Mouse (Mus musculus) neural tube, postnatal 0 days (tissue): ENCODE data around the gene Slc25a45. TPM values are rescaled to one million over a fixed set of nuclear protein-coding genes. Genes with fewer than 3 reads are reported as not detected.

Experiments used
- polyA plus RNA-seq: library from polyadenylated mRNA; unstranded; fragments of >200 nt; fragmentation: Nextera tagmentation; extraction: Ambion mirVana; gene quantifications from 2 replicates; pipeline ENCODE4 v1.2.1, GENCODE M21; 2015

The Slc25a45 gene
- 2.9 TPM in 2 replicates for polyA plus RNA-seq

DNA sequence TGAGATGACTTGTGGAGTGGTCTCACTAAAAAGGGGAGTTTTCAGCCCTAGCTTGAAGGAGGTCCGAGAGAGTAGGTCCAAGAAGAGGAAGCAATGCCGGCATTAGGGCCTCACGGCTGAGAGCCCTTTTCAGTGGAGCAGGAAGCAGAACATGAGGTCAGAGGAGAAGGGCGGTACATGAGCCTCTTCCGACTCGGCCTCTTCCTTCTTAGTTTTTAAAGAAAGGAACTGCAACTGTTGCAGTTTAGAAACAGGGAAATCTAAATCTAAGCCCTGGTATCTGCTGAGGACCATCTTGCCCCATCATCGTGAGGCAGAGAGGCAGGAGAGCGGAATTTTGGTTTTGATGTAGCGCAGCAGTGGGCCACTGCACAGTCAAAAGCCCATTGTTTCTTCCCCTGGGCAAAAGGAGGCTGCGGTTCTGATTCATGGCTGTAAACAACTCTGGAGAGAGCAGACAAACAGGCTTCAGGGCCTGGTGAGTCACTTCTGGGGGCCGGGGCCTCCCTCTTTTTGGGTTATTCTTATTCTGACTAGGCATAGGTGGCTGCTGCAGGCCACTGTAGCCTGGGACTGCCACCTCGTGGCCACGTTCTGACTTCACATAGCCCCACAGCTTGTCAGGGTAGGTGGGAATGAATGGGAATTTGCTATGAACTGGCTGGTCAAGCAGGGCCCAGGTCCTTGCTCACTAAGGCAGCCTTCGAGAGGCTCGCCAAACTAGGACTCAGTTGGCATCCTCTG is at the start of gene Slc25a45:
TSS of gene Slc25a45 (plus strand) at position 191 of the 744 bp plus-strand sequence.

DNA sequence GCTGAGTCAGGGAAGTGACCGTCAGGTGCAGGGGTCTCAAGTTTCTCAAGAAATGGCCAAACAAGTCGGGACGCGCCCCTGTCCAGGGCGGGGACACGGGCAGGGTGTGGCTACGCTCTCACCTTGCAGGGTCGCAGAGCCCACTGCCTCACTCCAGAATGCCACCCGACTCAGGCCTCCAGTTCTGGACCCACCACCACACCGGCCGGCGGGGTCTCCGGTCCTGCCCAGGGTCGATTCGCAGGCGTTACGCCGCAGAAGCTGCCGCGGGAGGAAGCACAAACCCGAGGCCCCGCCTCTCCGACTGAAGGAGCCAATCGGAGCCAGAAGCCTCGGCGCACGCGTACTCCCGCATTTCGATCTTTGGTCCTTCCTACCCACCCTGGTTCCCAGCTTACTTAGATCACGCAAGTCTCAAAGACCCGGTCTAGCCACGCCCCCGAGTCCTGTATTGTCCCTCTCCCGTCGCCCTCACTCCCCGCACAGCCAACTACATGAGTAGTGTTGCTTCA is 2.6 kb upstream of the Slc25a45 start, which contains the start of gene Frmd8:
TSS of gene Frmd8 (minus strand) at position 306 of the 512 bp plus-strand sequence.

DNA sequence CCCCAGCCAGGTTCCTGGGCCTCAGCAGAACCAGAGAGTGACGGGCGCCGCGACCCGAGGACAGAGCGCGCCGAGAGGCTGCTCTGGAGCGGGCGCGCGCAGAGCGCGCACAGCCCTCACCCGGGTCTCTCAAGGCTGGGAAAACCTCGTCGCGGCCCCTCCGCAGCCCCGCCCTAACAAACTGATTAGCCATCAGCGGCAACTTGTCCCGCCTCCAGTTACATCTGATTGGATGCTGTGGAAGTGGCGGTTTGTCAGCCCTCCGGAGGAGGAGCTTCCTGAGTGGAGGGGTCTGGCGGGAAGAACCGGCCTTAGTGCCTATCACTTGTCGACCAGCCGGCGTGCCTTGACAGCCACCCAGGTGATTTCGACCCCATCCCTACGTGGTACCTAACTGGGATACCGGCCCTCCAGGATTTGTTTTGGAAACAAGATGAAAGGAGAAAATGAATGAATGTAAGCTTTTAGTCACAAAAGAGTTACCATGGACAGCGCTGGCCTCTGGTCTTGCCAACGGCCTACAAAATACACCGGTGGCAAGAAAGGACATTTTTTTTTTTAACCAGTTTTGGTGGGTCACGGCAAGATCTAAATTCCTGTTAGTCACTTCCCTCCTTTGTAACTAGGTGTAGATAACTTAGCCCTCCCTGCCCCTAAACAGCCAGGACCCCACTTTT is 16.5 kb downstream of the Slc25a45 start, which contains the start of gene Tigd3:
TSS of gene Tigd3 (minus strand) at position 148 of the 677 bp plus-strand sequence.

DNA sequence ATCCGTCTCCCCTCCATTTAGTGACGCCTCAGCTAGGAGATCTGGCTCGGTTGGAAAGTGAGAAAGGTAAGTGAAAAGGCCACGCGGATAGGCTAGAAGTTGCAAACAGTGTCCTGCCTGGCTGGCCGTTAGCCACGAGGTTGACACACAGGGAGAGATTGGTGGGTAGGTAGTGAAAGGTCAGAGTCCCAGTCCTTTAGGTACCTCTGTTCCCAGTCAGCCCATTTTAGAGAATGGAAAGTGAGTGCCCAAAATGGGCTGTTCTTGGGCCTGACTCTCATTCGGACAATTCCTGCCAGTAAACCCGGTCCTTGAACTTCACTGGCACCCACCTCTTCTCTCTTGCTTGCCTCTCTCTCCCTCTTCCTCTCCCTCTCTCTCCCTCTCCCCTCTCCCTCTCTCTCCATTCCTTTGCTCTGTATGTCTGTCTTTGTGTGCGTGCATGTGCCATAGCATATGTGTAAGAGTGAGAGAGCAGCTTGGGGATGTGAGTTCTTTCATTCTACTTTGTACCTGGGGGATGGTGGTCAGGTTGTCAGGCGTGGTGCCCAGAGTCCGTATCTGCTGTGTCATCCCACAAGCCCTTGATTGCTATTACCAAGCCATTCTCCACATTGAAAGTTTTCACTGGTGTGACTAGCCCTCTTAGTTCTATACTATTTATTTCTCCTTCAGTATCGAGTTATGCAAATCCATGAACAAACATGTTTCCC is 35.6 kb downstream of the Slc25a45 start, which contains the start of gene Dpf2:
TSS of gene Dpf2 (minus strand) at position 4 of the 713 bp plus-strand sequence.

GRCm38 (mm10) chr19:5924713-5925093 is 47.1 kb downstream of the Slc25a45 start, which contains the start of gene Cdc42ep2:
Cdc42ep2 (minus strand) TSS chr19:5924816.

Other genes with a start within 250 kb of the Slc25a45 start
- 27.0 and 30.9 TPM in 2 replicates for gene Rela, start 240.3 kb upstream of the Slc25a45 start, polyA plus RNA-seq
- gene Sipa1, start 214.1 kb upstream of the Slc25a45 start, polyA plus RNA-seq, result 22.6 and 22.9 TPM in 2 replicates
- gene Map3k11, start 189.1 kb upstream of the Slc25a45 start, polyA plus RNA-seq, result 10.7 and 12.0 TPM in 2 replicates
- 16.5 and 22.2 TPM in 2 replicates for gene Pcnx3, start 188.9 kb upstream of the Slc25a45 start, polyA plus RNA-seq
- 0.25 and 0.53 TPM in 2 replicates for gene Kcnk7, start 173.4 kb upstream of the Slc25a45 start, polyA plus RNA-seq
- gene Ehbp1l1, start 151.5 kb upstream of the Slc25a45 start, polyA plus RNA-seq, result 39.6 and 46.6 TPM in 2 replicates
- gene Fam89b, start 148.2 kb upstream of the Slc25a45 start, polyA plus RNA-seq, result 111 and 124 TPM in 2 replicates
- 20.0 and 20.8 TPM in 2 replicates for gene Ltbp3, start 136.9 kb upstream of the Slc25a45 start, polyA plus RNA-seq
- gene Scyl1, start 106.4 kb upstream of the Slc25a45 start, polyA plus RNA-seq, result 75.6 and 85.9 TPM in 2 replicates
- gene Frmd8, start 2.5 kb upstream of the Slc25a45 start, polyA plus RNA-seq, result 12.2 and 12.5 TPM in 2 replicates
- 6.3 and 8.0 TPM in 2 replicates for gene Tigd3, start 16.3 kb downstream of the Slc25a45 start, polyA plus RNA-seq
- gene Dpf2, start 35.2 kb downstream of the Slc25a45 start, polyA plus RNA-seq, result 49.1 and 55.8 TPM in 2 replicates
- 18.7 and 21.8 TPM in 2 replicates for gene Cdc42ep2, start 47.0 kb downstream of the Slc25a45 start, polyA plus RNA-seq
- 15.5 and 17.6 TPM in 2 replicates for gene Pola2, start 86.4 kb downstream of the Slc25a45 start, polyA plus RNA-seq
- not detected in 2 replicates for gene Slc22a20, start 108.3 kb downstream of the Slc25a45 start, polyA plus RNA-seq
- 5.2 and 5.8 TPM in 2 replicates for gene Capn1, start 138.1 kb downstream of the Slc25a45 start, polyA plus RNA-seq
- gene Syvn1, start 168.8 kb downstream of the Slc25a45 start, polyA plus RNA-seq, result 28.0 and 31.6 TPM in 2 replicates
- gene Mrpl49, start 180.0 kb downstream of the Slc25a45 start, polyA plus RNA-seq, result 51.3 and 60.2 TPM in 2 replicates
- gene Fau, start 180.0 kb downstream of the Slc25a45 start, polyA plus RNA-seq, result 603 and 680 TPM in 2 replicates
- 44.4 and 45.4 TPM in 2 replicates for gene Znhit2, start 183.4 kb downstream of the Slc25a45 start, polyA plus RNA-seq
- gene Tm7sf2, start 190.6 kb downstream of the Slc25a45 start, polyA plus RNA-seq, result 53.5 and 57.5 TPM in 2 replicates
- gene Vps51, start 199.4 kb downstream of the Slc25a45 start, polyA plus RNA-seq, result 76.7 and 77.3 TPM in 2 replicates
- gene Tmem262, start 202.2 kb downstream of the Slc25a45 start, polyA plus RNA-seq, result not detected in 2 replicates
- 0.75 TPM in 1 of 2 replicates, not detected in the other for gene Gm28374, start 204.4 kb downstream of the Slc25a45 start, polyA plus RNA-seq
- 75.3 and 75.4 TPM in 2 replicates for gene Zfpl1, start 207.1 kb downstream of the Slc25a45 start, polyA plus RNA-seq
- gene Cdca5, start 207.2 kb downstream of the Slc25a45 start, polyA plus RNA-seq, result 2.8 and 3.1 TPM in 2 replicates
- gene AC131692.1, start 216.6 kb downstream of the Slc25a45 start, polyA plus RNA-seq, result not detected in 2 replicates
- 0.27 TPM in 2 replicates for gene Naaladl1, start 228.0 kb downstream of the Slc25a45 start, polyA plus RNA-seq
- gene Sac3d1, start 240.8 kb downstream of the Slc25a45 start, polyA plus RNA-seq, result 53.9 and 58.0 TPM in 2 replicates